Mouse (Mus musculus) ES-E14 (cell line): Measurements from ENCODE around the gene Trappc6a.

Experiments
- HCFC1 ChIP-seq: IDR thresholded peaks from 2 replicates; pipeline ENCODE4 v1.6.1; 2012; ENCODE audit warnings: low read length, inconsistent platforms, borderline replicate concordance; ENCODE audit not compliant: insufficient read depth
- MAFK ChIP-seq: IDR thresholded peaks from 2 replicates; pipeline ENCODE4 v1.6.1; 2014; ENCODE audit warnings: mild to moderate bottlenecking, low read depth, low read length, inconsistent platforms; ENCODE audit not compliant: insufficient read depth
- ZNF384 ChIP-seq: IDR thresholded peaks from 2 replicates; pipeline ENCODE4 v1.6.1; 2012; ENCODE audit warnings: low read depth, low read length, inconsistent platforms

DNA sequence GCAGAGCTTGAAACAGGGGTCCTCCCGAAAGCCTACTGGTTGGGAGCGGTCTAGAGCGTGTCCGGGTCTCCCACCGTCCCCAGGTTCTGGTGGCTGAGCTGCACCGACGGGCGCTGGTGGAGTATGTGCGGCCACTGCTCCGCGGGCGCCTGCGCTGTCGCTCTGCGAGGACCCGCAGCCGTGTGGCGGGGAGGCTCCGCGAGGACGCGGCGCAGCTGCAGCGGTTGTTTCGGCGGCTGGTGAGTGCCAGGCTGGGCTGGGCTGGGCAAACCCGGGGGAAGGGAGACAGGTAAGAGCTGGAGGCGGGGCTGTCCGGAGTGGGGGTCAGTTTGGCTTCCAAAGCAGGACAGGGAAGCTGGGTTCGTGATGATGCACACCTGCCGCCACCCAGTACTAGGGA, 18.7 kb upstream of the Trappc6a start:
- no peak for TF ChIP-seq ZNF384
- TF ChIP-seq MAFK = no peak
- no peak for TF ChIP-seq HCFC1
